Mouse (Mus musculus) kidney, adult 2 months (tissue): ENCODE measurements at regions not wholly inside any gene's neighbourhood (a gene's known extent, or its start where the extent isn't known, plus 50 kb on each side); places are given as distances from the start of the nearest gene placed in this dataset.

Experiments
- CTCF ChIP-seq: fragments of 200-500 bp; conservative IDR thresholded peaks from 2 replicates; pipeline ENCODE4 v1.5.1; 2011; ENCODE audit warnings: low read depth, mild to moderate bottlenecking, control low read depth, low read length, moderate library complexity, mixed read lengths; ENCODE audit not compliant: insufficient read depth, insufficient read length
- POLR2A ChIP-seq: fragments of 200-500 bp; IDR thresholded peaks from one replicate; pipeline ENCODE4 v1.6.1; 2011; ENCODE audit warnings: low read depth, low read length, control low read depth

- TF ChIP-seq CTCF (no peak), POLR2A (no peak)
Measured at GRCm38 (mm10) chr2:160186106-160186505, 147.9 kb downstream of the Gm826 start.
